Mouse (Mus musculus): ENCODE data around the gene Plin4.

DNA sequence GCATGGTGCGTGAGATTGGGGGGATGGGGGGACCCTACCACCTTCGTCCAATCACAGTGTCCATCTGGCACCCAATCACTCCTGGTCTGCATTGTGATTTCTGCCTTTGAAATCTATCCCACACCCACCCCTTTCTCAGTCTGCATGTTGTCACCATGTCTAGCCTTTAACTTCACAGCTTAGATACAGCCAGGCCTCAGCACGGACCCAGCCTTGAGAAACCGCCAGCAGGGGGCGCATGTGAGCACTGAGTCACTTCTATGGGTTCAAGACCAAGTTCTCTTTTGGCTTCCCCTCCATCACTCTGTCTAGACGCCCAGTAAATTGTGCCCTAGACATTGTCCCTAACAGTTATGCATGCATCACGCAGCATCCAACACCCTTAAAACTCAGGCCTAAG is 22.2 kb upstream of the Plin4 start:
- TF ChIP-seq POLR2A (IDR thresholded peaks at IDR 0.05; ENCODE audit: insufficient read length, low read depth) (no peak), USF1 (IDR thresholded peaks at IDR 0.05; ENCODE audit: low read depth) (no peak), CEBPB (IDR thresholded peaks at IDR 0.05; ENCODE audit: insufficient read depth, poor library complexity, severe bottlenecking) (no peak), MYOG (IDR thresholded peaks at IDR 0.05; ENCODE audit: control insufficient read depth in 1 of 3, insufficient read depth in 1 of 3, insufficient read length in 2 of 3, low read depth in 2 of 3) (no peak), MAX (IDR thresholded peaks at IDR 0.05; ENCODE audit: low read depth) (no peak), E2F4 (IDR thresholded peaks at IDR 0.05; ENCODE audit: insufficient read depth) (no peak), POLR2AphosphoS2 (IDR thresholded peaks at IDR 0.05; ENCODE audit: insufficient read length, low read depth) (no peak), MYOD1 (IDR thresholded peaks at IDR 0.05; ENCODE audit: control insufficient read depth in 1 of 3, insufficient read length in 2 of 3, low read depth in 2 of 3) (no peak), TCF3 (IDR thresholded peaks at IDR 0.05; ENCODE audit: insufficient read length, low read depth) (no peak), SRF (IDR thresholded peaks at IDR 0.05; ENCODE audit: control insufficient read depth, insufficient read length, low read depth) (no peak), TCF12 (IDR thresholded peaks at IDR 0.05; ENCODE audit: insufficient read depth, poor library complexity, severe bottlenecking) (no peak)

Data from myocyte (in vitro differentiated cells).